Mouse (Mus musculus) heart, embryonic 13.5 days (tissue): ENCODE results near the gene Ctnnbip1. TPM values are rescaled to one million over a fixed set of nuclear protein-coding genes. Genes with fewer than 3 reads are reported as not detected.

ENCODE experiments used
- ATAC-seq: fragments of 200-750 bp; cut with Nextera tagmentation; 2 replicates; pipeline ENCODE4 v1.8.0; 2017; ENCODE audit warnings: moderate TSS enrichment; ENCODE audit not compliant: insufficient number of reproducible peaks, low FRiP score, low TSS enrichment; ENCODE audit errors: extremely low read depth
- H3K27ac ChIP-seq: fragments of 300-500 bp; sonication (generic); replicated peaks from 2 replicates; pipeline ENCODE4 v1.5.1; 2015; ENCODE audit warnings: moderate library complexity, mild to moderate bottlenecking, inconsistent platforms
- H3K27me3 ChIP-seq: fragments of 300-500 bp; sonication (generic); replicated peaks from 2 replicates; pipeline ENCODE4 v1.6.1; 2015; ENCODE audit warnings: mild to moderate bottlenecking, inconsistent platforms
- H3K36me3 ChIP-seq: fragments of 300-500 bp; sonication (generic); 2 replicates; pipeline ENCODE4 v1.6.1; 2015; ENCODE audit warnings: mild to moderate bottlenecking, inconsistent platforms
- H3K4me1 ChIP-seq: fragments of 300-500 bp; sonication (generic); 2 replicates; pipeline ENCODE4 v1.6.1; 2015; ENCODE audit warnings: inconsistent platforms
- H3K4me2 ChIP-seq: fragments of 300-500 bp; sonication (generic); 2 replicates; pipeline ENCODE4 v1.6.1; 2015; ENCODE audit warnings: inconsistent platforms, mild to moderate bottlenecking, moderate library complexity
- H3K4me3 ChIP-seq: fragments of 300-500 bp; sonication (generic); 2 replicates; pipeline ENCODE4 v1.5.1; 2015; ENCODE audit warnings: moderate library complexity, mild to moderate bottlenecking, inconsistent platforms
- H3K9ac ChIP-seq: fragments of 300-500 bp; sonication (generic); 2 replicates; pipeline ENCODE4 v1.6.1; 2015; ENCODE audit warnings: inconsistent platforms, mild to moderate bottlenecking, moderate library complexity
- H3K9me3 ChIP-seq: fragments of 300-500 bp; sonication (generic); 2 replicates; pipeline ENCODE4 v1.6.1; 2016; ENCODE audit warnings: inconsistent platforms
- WGBS: fragments of 180-500 bp; shearing (Covaris S2); methylation state at CpG from one replicate; pipeline ENCODE4 v1.1.7; 2015; ENCODE audit warnings: mixed read lengths; 5-methylcytosine and 5-hydroxymethylcytosine counted together
- polyA plus RNA-seq: library from polyadenylated mRNA; unstranded; fragments of >200 nt; fragmentation: Nextera tagmentation; extraction: Ambion mirVana; gene quantifications from 2 replicates; pipeline ENCODE4 v1.2.1, GENCODE M21; 2015

The Ctnnbip1 gene
- polyA plus RNA-seq, 1 experiment from 2014 or later, result 33.4 TPM

- WGBS, result 65% methylated on average over 14 of the region's 14 CpGs
- Histone ChIP-seq H3K4me1 (peaks cover 26% of the 10 kb centered on the region), H3K27ac (no peak overlapping the region), H3K27me3 (peaks cover 48% of the 10 kb centered on the region), H3K36me3 (no peaks in the 10 kb centered on the region), H3K9me3 (no peaks in the 10 kb centered on the region), H3K4me3 (no peak overlapping the region), H3K4me2 (no peak overlapping the region), H3K9ac (no peak overlapping the region)
- no peak for ATAC-seq
Observed at GRCm38 (mm10) chr4:149574391-149574821, 56.4 kb downstream of the Ctnnbip1 start.

DNA sequence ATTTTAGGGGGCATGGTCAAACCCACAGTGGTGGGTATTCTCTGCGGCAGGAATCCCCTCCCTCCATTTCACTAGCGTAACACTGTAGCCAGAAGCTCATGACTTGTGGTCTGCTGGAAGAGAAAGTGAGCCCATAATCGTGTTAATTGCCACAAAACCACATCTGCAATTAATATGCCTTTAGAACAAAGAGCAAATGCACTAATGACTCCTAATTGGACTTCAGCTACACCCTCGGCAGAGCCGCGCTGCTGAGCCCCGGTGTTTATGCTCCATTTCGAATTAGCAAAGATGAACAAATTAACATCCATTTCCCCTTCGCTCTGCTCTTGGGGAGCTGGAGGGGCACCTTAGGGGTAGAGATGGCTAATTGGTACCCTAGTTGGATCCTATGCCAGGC, 58.0 kb downstream of the Ctnnbip1 start:
- H3K27ac ChIP-seq, result no peak overlapping the region
- H3K27me3 ChIP-seq, result peaks cover 61% of the 10 kb centered on the region
- no peaks in the 10 kb centered on the region for H3K9me3 ChIP-seq
- no peak overlapping the region for H3K9ac ChIP-seq
- peaks cover 21% of the 10 kb centered on the region for H3K4me1 ChIP-seq
- no peak overlapping the region for H3K4me2 ChIP-seq
- ATAC-seq, result no peak
- no peaks in the 10 kb centered on the region for H3K36me3 ChIP-seq
- 83% methylated on average over 9 of the region's 9 CpGs for WGBS
- H3K4me3 ChIP-seq, result no peak overlapping the region

DNA sequence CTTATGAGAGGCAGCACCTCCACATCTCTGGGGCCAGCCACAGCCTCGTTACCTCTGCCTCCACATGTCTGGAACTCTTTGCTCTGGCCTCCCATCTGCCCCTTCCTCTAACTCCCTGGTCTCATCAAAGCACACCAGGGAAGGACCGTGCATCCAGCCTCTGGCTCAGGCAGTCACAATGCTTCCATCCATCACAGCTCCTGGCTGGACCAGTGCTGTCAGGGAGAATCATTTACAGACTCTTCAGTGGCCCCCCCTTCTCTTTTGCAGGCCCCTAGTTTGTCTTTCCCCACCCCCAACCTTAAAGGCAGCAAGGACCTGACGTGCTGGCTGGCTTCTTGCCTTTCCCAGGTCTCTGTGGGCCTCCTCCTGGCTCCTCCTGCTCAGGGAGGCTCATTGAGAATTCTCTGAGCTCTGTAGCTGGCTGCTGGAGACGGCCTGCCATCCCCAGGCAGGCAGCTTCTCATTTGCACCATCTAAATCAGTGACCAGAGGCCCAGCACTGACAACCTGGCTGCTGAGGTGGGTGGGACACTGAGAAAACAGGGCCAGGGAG, 59.0 kb downstream of the Ctnnbip1 start:
- WGBS, result 46% methylated on average over 4 of the region's 4 CpGs
- Histone ChIP-seq H3K4me1 (peaks cover 11% of the 10 kb centered on the region), H3K4me2 (no peak overlapping the region), H3K36me3 (no peaks in the 10 kb centered on the region), H3K27me3 (peaks cover 70% of the 10 kb centered on the region), H3K4me3 (no peak overlapping the region), H3K9ac (no peak overlapping the region), H3K27ac (no peak overlapping the region), H3K9me3 (no peaks in the 10 kb centered on the region)
- ATAC-seq, result no peak

- ATAC-seq, result no peak
- H3K4me2 ChIP-seq, result no peak overlapping the region
- 56% methylated on average over 13 of the region's 13 CpGs for WGBS
- no peak overlapping the region for H3K27ac ChIP-seq
- H3K9ac ChIP-seq, result no peak overlapping the region
- H3K4me3 ChIP-seq, result no peak overlapping the region
- H3K36me3 ChIP-seq, result no peaks in the 10 kb centered on the region
- H3K27me3 ChIP-seq, result peaks cover 75% of the 10 kb centered on the region
- no peaks in the 10 kb centered on the region for H3K9me3 ChIP-seq
- H3K4me1 ChIP-seq, result peaks cover under 1% of the 10 kb centered on the region; the same call in 1 of the 2 replicates
Observed at GRCm38 (mm10) chr4:149578085-149578681, 60.1 kb downstream of the Ctnnbip1 start.

GRCm38 (mm10) chr4:149578831-149579230, 60.8 kb downstream of the Ctnnbip1 start:
- Histone ChIP-seq H3K9ac (no peak overlapping the region), H3K36me3 (no peaks in the 10 kb centered on the region), H3K9me3 (no peaks in the 10 kb centered on the region), H3K27me3 (peaks cover 76% of the 10 kb centered on the region), H3K4me2 (no peak overlapping the region), H3K4me3 (no peak overlapping the region), H3K4me1 (no peaks in the 10 kb centered on the region), H3K27ac (no peak overlapping the region)
- 54% methylated on average over 7 of the region's 7 CpGs for WGBS
- no peak for ATAC-seq

GRCm38 (mm10) chr4:149585236-149585635, 67.2 kb downstream of the Ctnnbip1 start:
- H3K27ac ChIP-seq, result no peak overlapping the region
- H3K4me1 ChIP-seq, result peaks cover 14% of the 10 kb centered on the region
- H3K4me2 ChIP-seq, result no peak overlapping the region
- WGBS, result 83% methylated on average over 8 of the region's 8 CpGs
- peaks cover 75% of the 10 kb centered on the region for H3K27me3 ChIP-seq
- no peak overlapping the region for H3K9ac ChIP-seq
- ATAC-seq, result no peak
- no peaks in the 10 kb centered on the region for H3K36me3 ChIP-seq
- H3K9me3 ChIP-seq, result no peaks in the 10 kb centered on the region
- H3K4me3 ChIP-seq, result no peak overlapping the region

GRCm38 (mm10) chr4:149586044-149586782, 68.2 kb downstream of the Ctnnbip1 start, which contains the start of gene Clstn1:
Clstn1 (plus strand) TSS chr4:149586468.
- peak within 1 kb of the TSS; percentile 98 for H3K4me2 ChIP-seq
- WGBS, result under 1% methylated on average over 72 of the region's 103 CpGs
- H3K36me3 ChIP-seq, result no peaks in the 10 kb centered on the region
- peaks cover 70% of the 10 kb centered on the region for H3K27me3 ChIP-seq
- H3K4me1 ChIP-seq, result peaks cover 14% of the 10 kb centered on the region
- peak within 1 kb of the TSS; percentile 80 for H3K4me3 ChIP-seq
- H3K9ac ChIP-seq, result peak within 1 kb of the TSS; percentile 91
- peak; percentile 45; the same call in 1 of the 2 replicates for ATAC-seq
- 0 out of 2 replicates have a peak within 1 kb of the TSS, but pooled peaks have one; percentile 12 for H3K27ac ChIP-seq
- peaks cover 2% of the 10 kb centered on the region; the same call in 1 of the 2 replicates for H3K9me3 ChIP-seq

DNA sequence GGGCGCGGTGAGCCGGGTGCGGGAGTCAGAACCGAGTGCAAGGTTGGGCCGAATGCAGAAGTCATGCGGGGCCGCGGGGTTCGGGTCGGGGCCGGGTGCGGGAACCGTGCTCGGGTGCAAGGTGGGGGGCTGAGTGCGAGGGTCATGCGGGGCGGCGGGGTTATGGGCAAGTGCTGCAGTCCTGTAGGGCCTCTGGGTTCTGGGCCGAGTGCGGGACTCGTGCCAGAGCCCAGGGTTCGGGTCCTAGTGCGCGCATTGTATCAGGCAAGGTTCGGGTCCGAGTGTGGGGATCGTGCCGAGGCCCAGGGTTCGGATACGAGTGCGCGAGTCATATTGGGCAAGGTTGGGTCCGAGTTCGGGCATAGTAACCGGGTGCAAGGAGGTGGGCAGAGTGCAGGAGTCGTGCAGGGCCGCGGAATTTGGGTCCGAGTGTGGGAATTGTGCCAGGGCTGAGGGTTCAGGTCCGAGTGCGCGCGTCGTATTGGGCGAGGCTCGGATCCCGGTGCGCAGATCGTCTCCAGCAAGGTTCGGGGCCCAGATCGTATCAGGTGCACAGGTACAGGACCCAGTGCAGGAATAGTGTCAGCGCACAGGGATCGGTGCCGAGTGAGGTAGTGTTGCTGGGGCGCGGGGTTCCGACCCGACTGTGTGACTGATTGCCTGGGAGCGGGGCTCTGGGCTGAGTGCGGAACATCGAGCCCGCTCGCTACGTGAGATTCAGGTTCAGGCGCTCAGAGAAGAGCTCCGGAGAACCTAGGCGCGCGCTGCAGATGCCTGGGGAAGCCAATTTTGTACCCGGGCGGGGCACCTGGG, 69.0 kb downstream of the Ctnnbip1 start:
- peaks cover 6% of the 10 kb centered on the region; the same call in 1 of the 2 replicates for H3K9me3 ChIP-seq

GRCm38 (mm10) chr4:149587596-149588168, 69.6 kb downstream of the Ctnnbip1 start:
- Histone ChIP-seq H3K4me2 (peak overlapping the region; percentile 98), H3K4me1 (peaks cover 14% of the 10 kb centered on the region), H3K4me3 (peak overlapping the region; percentile 80), H3K27me3 (peaks cover 57% of the 10 kb centered on the region), H3K9ac (peak overlapping the region; percentile 91), H3K36me3 (no peaks in the 10 kb centered on the region), H3K27ac (no peak overlapping the region), H3K9me3 (peaks cover 6% of the 10 kb centered on the region; the same call in 1 of the 2 replicates)
- WGBS, result 6% methylated on average over 24 of the region's 24 CpGs
- ATAC-seq, result no peak

More for the DNA sequence above, 69.0 kb downstream of the Ctnnbip1 start:
- Histone ChIP-seq H3K9ac (peak overlapping the region; percentile 91), H3K4me2 (peak overlapping the region; percentile 98), H3K36me3 (no peaks in the 10 kb centered on the region), H3K4me1 (peaks cover 14% of the 10 kb centered on the region), H3K27me3 (peaks cover 62% of the 10 kb centered on the region), H3K4me3 (peak overlapping the region; percentile 80), H3K27ac (no peak overlapping the region)
- 0 out of 2 replicates have a peak, but pooled peaks have one; percentile 7 for ATAC-seq
- WGBS, result under 1% methylated on average over 72 of the region's 72 CpGs

DNA sequence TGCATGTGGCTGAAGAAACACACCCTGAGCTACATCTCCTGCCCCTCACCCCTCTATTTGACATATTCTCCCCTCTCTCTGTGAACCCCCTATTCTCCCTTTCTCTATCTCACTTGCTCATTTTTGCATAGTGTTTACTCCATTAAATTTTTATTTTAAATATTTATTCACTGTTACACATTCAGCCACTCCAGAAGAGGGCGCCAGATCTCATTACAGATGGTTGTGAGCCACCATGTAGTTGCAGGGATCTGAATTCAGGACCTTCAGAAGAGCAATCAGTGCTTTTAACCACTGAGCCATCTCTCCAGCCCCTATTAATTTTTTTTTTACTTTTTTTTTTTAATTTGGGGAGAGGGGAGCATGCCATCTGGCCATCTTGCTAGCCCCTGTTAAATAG, 72.2 kb downstream of the Ctnnbip1 start:
- peaks cover 6% of the 10 kb centered on the region; the same call in 1 of the 2 replicates for H3K9me3 ChIP-seq
- H3K9ac ChIP-seq, result no peak overlapping the region
- no peaks in the 10 kb centered on the region for H3K36me3 ChIP-seq
- no peak overlapping the region for H3K27ac ChIP-seq
- H3K4me2 ChIP-seq, result no peak overlapping the region
- peaks cover 14% of the 10 kb centered on the region for H3K4me1 ChIP-seq
- 81% methylated on average over 1 of the region's 1 CpGs for whole genome bisulfite sequencing
- no peak overlapping the region for H3K4me3 ChIP-seq
- peaks cover 35% of the 10 kb centered on the region for H3K27me3 ChIP-seq
- no peak for ATAC-seq
